Mouse (Mus musculus) heart, adult 2 months (tissue): ENCODE data around the gene Kng1.

Experiments
- CTCF ChIP-seq: fragments of 200-600 bp; IDR thresholded peaks from 2 replicates; pipeline ENCODE4 v1.8.1; 2022; ENCODE audit warnings: antibody characterized with exemption, mild to moderate bottlenecking, moderate library complexity
- EP300 ChIP-seq: fragments of 200-500 bp; IDR thresholded peaks from 2 replicates; pipeline ENCODE4 v1.6.1; 2011; ENCODE audit warnings: low read depth, low read length, control low read depth; ENCODE audit not compliant: insufficient read depth
- POLR2A ChIP-seq: fragments of 200-500 bp; IDR thresholded peaks from 2 replicates; pipeline ENCODE4 v1.6.1; 2011; ENCODE audit warnings: mild to moderate bottlenecking, low read depth, low read length, control low read depth; ENCODE audit not compliant: insufficient read depth

GRCm38 (mm10) chr16:23103038-23103745 is 45.5 kb downstream of the Kng1 start:
- TF ChIP-seq CTCF (no peak), POLR2A (no peak), EP300 (no peak)
